Mouse (Mus musculus): ENCODE results near the gene Nek3.

GRCm38 (mm10) chr8:22079313-22080007 is 86.8 kb downstream of the Nek3 start:
- TF ChIP-seq POLR2A (IDR thresholded peaks at IDR 0.05; ENCODE audit: extremely low read depth, insufficient read depth, low read length) (no peak), CTCF (IDR thresholded peaks at IDR 0.05; ENCODE audit: extremely low read depth, insufficient read depth, low read length) (no peak)
